Comparison of ENCODE assay signal across 8 mouse cellular contexts in genomic region chr4:36950790-36951149, GRCm38 (mm10). TPM values are rescaled to one million over a fixed set of nuclear protein-coding genes. Genes with fewer than 3 reads are reported as not detected.
DNase-seq lines count a peak whose midpoint lies in the region; ATAC-seq and TF ChIP-seq lines count a peak whose summit lies in the region.

No protein-coding gene starts in this region.

- H3K9ac ChIP-seq in lung, embryonic 14.5 days, result no peak overlapping the region
- H3K9ac ChIP-seq in forebrain, embryonic 14.5 days (ENCODE audit: low read length), result peak overlapping the region; percentile 65
- peak overlapping the region; percentile 82 for H3K9ac ChIP-seq in neural tube, embryonic 13.5 days

- no peaks in the 10 kb centered on the region; the same call in 1 of the 2 replicates for H3K4me1 ChIP-seq in lung, embryonic 14.5 days (ENCODE audit: insufficient read depth)
- H3K4me1 ChIP-seq in forebrain, embryonic 14.5 days (ENCODE audit: control insufficient read depth, insufficient read depth, low read length), result peaks cover 11% of the 10 kb centered on the region; the same call in 1 of the 2 replicates
- H3K4me1 ChIP-seq in neural tube, embryonic 13.5 days (replicated peaks), result peaks cover 21% of the 10 kb centered on the region

- no peaks in the 10 kb centered on the region for H3K36me3 ChIP-seq in lung, embryonic 14.5 days (ENCODE audit: insufficient read depth)
- no peaks in the 10 kb centered on the region for H3K36me3 ChIP-seq in forebrain, embryonic 14.5 days (ENCODE audit: control insufficient read depth, insufficient read depth, low read length)
- H3K36me3 ChIP-seq in neural tube, embryonic 13.5 days, result no peaks in the 10 kb centered on the region

- TF ChIP-seq CTCF in lung, embryonic 14.5 days (IDR thresholded peaks at IDR 0.05; ENCODE audit: low read depth), result no peak

- 2% methylated on average over 11 of the region's 11 CpGs for WGBS in lung, embryonic 14.5 days
- WGBS in forebrain, embryonic 14.5 days, result 2% methylated on average over 11 of the region's 11 CpGs
- WGBS in neural tube, embryonic 13.5 days, result 1% methylated on average over 11 of the region's 11 CpGs

- H3K4me2 ChIP-seq in lung, embryonic 14.5 days, result peak overlapping the region; percentile 92
- peak overlapping the region; percentile 91 for H3K4me2 ChIP-seq in forebrain, embryonic 14.5 days (ENCODE audit: low read length)
- H3K4me2 ChIP-seq in neural tube, embryonic 13.5 days, result peak overlapping the region; percentile 89

- no peak overlapping the region for H3K27ac ChIP-seq in lung, embryonic 14.5 days (ENCODE audit: low read depth)
- no peak overlapping the region for H3K27ac ChIP-seq in forebrain, embryonic 14.5 days (ENCODE audit: low read depth, low read length)
- peak overlapping the region; percentile 66 for H3K27ac ChIP-seq in neural tube, embryonic 13.5 days (replicated peaks)

- H3K27me3 ChIP-seq in lung, embryonic 14.5 days (ENCODE audit: insufficient read depth, low read length), result peaks cover 57% of the 10 kb centered on the region
- H3K27me3 ChIP-seq in forebrain, embryonic 14.5 days (replicated peaks; ENCODE audit: control insufficient read depth, insufficient read depth, low read length), result peaks cover 33% of the 10 kb centered on the region
- H3K27me3 ChIP-seq in neural tube, embryonic 13.5 days, result peaks cover 45% of the 10 kb centered on the region

- H3K9me3 ChIP-seq in lung, embryonic 14.5 days (ENCODE audit: low read depth, low read length), result no peaks in the 10 kb centered on the region
- H3K9me3 ChIP-seq in forebrain, embryonic 14.5 days (replicated peaks; ENCODE audit: control insufficient read depth, low read length), result no peaks in the 10 kb centered on the region
- H3K9me3 ChIP-seq in neural tube, embryonic 13.5 days, result no peaks in the 10 kb centered on the region

- intact Hi-C loops in left cerebral cortex, postnatal 14 days (cut with DNase I), result no loop called here

- DNase-seq in lung, embryonic 14.5 days, result peak; percentile 13
- no peak for DNase-seq in lung, postnatal 4 days
- DNase-seq in forebrain, embryonic 14.5 days (ENCODE audit: low spot score), result no peak
- DNase-seq in left cerebral cortex, postnatal 14 days (ENCODE audit: low spot score in 2 of 2), result peak; percentile 9 to 33
- no peak for DNase-seq in spleen, postnatal 10 days (ENCODE audit: low spot score in 2 of 2)
- DNase-seq in adrenal gland, postnatal 25 days, result no peak
- DNase-seq in adrenal gland, postnatal 36 days, result no peak

- H3K4me3 ChIP-seq in lung, embryonic 14.5 days (ENCODE audit: low read depth, low read length), result peak overlapping the region; percentile 48
- H3K4me3 ChIP-seq in forebrain, embryonic 14.5 days (ENCODE audit: low read depth, low read length), result peak overlapping the region; percentile 61
- H3K4me3 ChIP-seq in neural tube, embryonic 13.5 days, result peak overlapping the region; percentile 66

- peak; percentile 51; the same call in 1 of the 2 replicates for ATAC-seq in lung, embryonic 14.5 days (ENCODE audit: insufficient read depth)
- peak; percentile 64 for ATAC-seq in forebrain, embryonic 14.5 days
- peak; percentile 72 for ATAC-seq in neural tube, embryonic 13.5 days (ENCODE audit: low read depth)

RNA-seq across cellular contexts. Expression of gene Lingo2, which starts 0.8 kb away (rescaled TPM):
- 0.16 and 0.28 TPM in 2 replicates for polyA plus RNA-seq in lung, embryonic 14.5 days (2014; fragmentation: Nextera tagmentation; extraction: Ambion mirVana)
- 17.8 and 22.8 TPM in 2 replicates for polyA plus RNA-seq in forebrain, embryonic 14.5 days (2014; fragmentation: Nextera tagmentation; extraction: Ambion mirVana)
- 10 to 100 TPM; 83.0 to 90.7 TPM for total RNA-seq in left cerebral cortex, postnatal 14 days (2021)
- polyA plus RNA-seq in neural tube, embryonic 13.5 days (2015; fragmentation: Nextera tagmentation; extraction: Ambion mirVana), result 44.5 and 45.6 TPM in 2 replicates
- 0.12 TPM in 1 of 2 replicates, not detected in the other for total RNA-seq in adrenal gland, postnatal 25 days (2021)
- total RNA-seq in adrenal gland, postnatal 36 days (2021), result not detected

Comparison
In these comparisons a context has a peak if more than half of its experiments do, and no peak if none do; other contexts are left out.
1. DNase-seq: peak in lung, embryonic 14.5 days (single experiment) and left cerebral cortex, postnatal 14 days (2 of 2); none in lung, postnatal 4 days (0 of 2), forebrain, embryonic 14.5 days (single experiment), spleen, postnatal 10 days (0 of 2), adrenal gland, postnatal 25 days (single experiment) and adrenal gland, postnatal 36 days (0 of 2).
2. RNA of gene Lingo2, which starts 0.8 kb away (total RNA-seq): 83.0 to 90.7 TPM in left cerebral cortex, postnatal 14 days; 0.12 TPM in adrenal gland, postnatal 25 days and not detected in adrenal gland, postnatal 36 days; every median in the first group is over 10 times any median in the second.
3. Peak in every context shown above with its lines, with median percentiles within 50 percentile points of each other: ATAC-seq, H3K4me2 ChIP-seq and H3K4me3 ChIP-seq.